Mouse (Mus musculus): Measurements from ENCODE around the gene Ubtd1. TPM values are rescaled to one million over a fixed set of nuclear protein-coding genes. Genes with fewer than 3 reads are reported as not detected.

Ubtd1 gene
- polyA plus RNA-seq, 1 experiment from 2014 or later = 8.5 TPM

GRCm38 (mm10) chr19:42011123-42011522 lies 29.6 kb downstream of the Ubtd1 start:
- Histone ChIP-seq H3K27me3 (ENCODE audit: control insufficient read depth, insufficient read depth, low read length) (no peaks in the 10 kb centered on the region), H3K9me3 (ENCODE audit: control insufficient read depth, low read length) (no peaks in the 10 kb centered on the region), H3K36me3 (ENCODE audit: control insufficient read depth, insufficient read depth, low read length) (no peaks in the 10 kb centered on the region), H3K4me2 (ENCODE audit: low read depth, low read length, severe bottlenecking) (no peak overlapping the region), H3K4me3 (ENCODE audit: low read depth, low read length) (no peak overlapping the region), H3K27ac (ENCODE audit: low read depth, low read length) (no peak overlapping the region), H3K9ac (ENCODE audit: low read length) (no peak overlapping the region), H3K4me1 (replicated peaks; ENCODE audit: control insufficient read depth, insufficient read depth, low read length) (no peaks in the 10 kb centered on the region)
- WGBS = 87% methylated on average over 7 of the region's 7 CpGs
- ATAC-seq (replicated peaks; ENCODE audit: low FRiP score) (no peak), DNase-seq (ENCODE audit: low spot score) (no peak)

- H3K4me1 ChIP-seq (replicated peaks; ENCODE audit: control insufficient read depth, insufficient read depth, low read length) = no peaks in the 10 kb centered on the region
These were observed 32.8 kb downstream of the Ubtd1 start for GRCm38 (mm10) chr19:42014231-42014825.

GRCm38 (mm10) chr19:42015001-42015400 lies 33.4 kb downstream of the Ubtd1 start:
- WGBS = 87% methylated on average over 6 of the region's 6 CpGs
- no peak for ATAC-seq (replicated peaks; ENCODE audit: low FRiP score)
- Histone ChIP-seq H3K4me1 (replicated peaks; ENCODE audit: control insufficient read depth, insufficient read depth, low read length) (no peaks in the 10 kb centered on the region), H3K36me3 (ENCODE audit: control insufficient read depth, insufficient read depth, low read length) (no peaks in the 10 kb centered on the region), H3K4me3 (ENCODE audit: low read depth, low read length) (no peak overlapping the region), H3K9me3 (ENCODE audit: control insufficient read depth, low read length) (no peaks in the 10 kb centered on the region), H3K9ac (ENCODE audit: low read length) (no peak overlapping the region), H3K27ac (ENCODE audit: low read depth, low read length) (no peak overlapping the region), H3K4me2 (ENCODE audit: low read depth, low read length, severe bottlenecking) (no peak overlapping the region), H3K27me3 (ENCODE audit: control insufficient read depth, insufficient read depth, low read length) (no peaks in the 10 kb centered on the region)
- no peak for DNase-seq (ENCODE audit: low spot score)

More at GRCm38 (mm10) chr19:42014231-42014825, 32.8 kb downstream of the Ubtd1 start:
- DNase-seq (ENCODE audit: low spot score) (no peak), ATAC-seq (replicated peaks; ENCODE audit: low FRiP score) (no peak)
- no peaks in the 10 kb centered on the region for H3K9me3 ChIP-seq (ENCODE audit: control insufficient read depth, low read length)
- H3K4me3 ChIP-seq (ENCODE audit: low read depth, low read length) = no peak overlapping the region
- H3K4me2 ChIP-seq (ENCODE audit: low read depth, low read length, severe bottlenecking) = no peak overlapping the region
- WGBS = 88% methylated on average over 3 of the region's 3 CpGs
- no peaks in the 10 kb centered on the region for H3K27me3 ChIP-seq (ENCODE audit: control insufficient read depth, insufficient read depth, low read length)
- no peak overlapping the region for H3K27ac ChIP-seq (ENCODE audit: low read depth, low read length)
- H3K36me3 ChIP-seq (ENCODE audit: control insufficient read depth, insufficient read depth, low read length) = no peaks in the 10 kb centered on the region
- H3K9ac ChIP-seq (ENCODE audit: low read length) = no peak overlapping the region

GRCm38 (mm10) chr19:42016251-42016650 lies 34.7 kb downstream of the Ubtd1 start:
- Histone ChIP-seq H3K4me3 (ENCODE audit: low read depth, low read length) (no peak overlapping the region), H3K9me3 (ENCODE audit: control insufficient read depth, low read length) (no peaks in the 10 kb centered on the region), H3K4me1 (replicated peaks; ENCODE audit: control insufficient read depth, insufficient read depth, low read length) (no peaks in the 10 kb centered on the region), H3K36me3 (ENCODE audit: control insufficient read depth, insufficient read depth, low read length) (no peaks in the 10 kb centered on the region), H3K27me3 (ENCODE audit: control insufficient read depth, insufficient read depth, low read length) (no peaks in the 10 kb centered on the region), H3K4me2 (ENCODE audit: low read depth, low read length, severe bottlenecking) (no peak overlapping the region), H3K9ac (ENCODE audit: low read length) (no peak overlapping the region), H3K27ac (ENCODE audit: low read depth, low read length) (no peak overlapping the region)
- ATAC-seq (replicated peaks; ENCODE audit: low FRiP score) (no peak), DNase-seq (ENCODE audit: low spot score) (no peak)
- WGBS = 73% methylated on average over 4 of the region's 4 CpGs

- no peak for DNase-seq (ENCODE audit: low spot score)
- no peak overlapping the region for H3K27ac ChIP-seq (ENCODE audit: low read depth, low read length)
- 56% methylated on average over 5 of the region's 5 CpGs for WGBS
These were observed 35.3 kb downstream of the Ubtd1 start for GRCm38 (mm10) chr19:42016840-42017239.

GRCm38 (mm10) chr19:42017399-42018247 lies 36.1 kb downstream of the Ubtd1 start:
- ATAC-seq (replicated peaks; ENCODE audit: low FRiP score) (no peak), DNase-seq (ENCODE audit: low spot score) (no peak)
- H3K4me1 ChIP-seq (replicated peaks; ENCODE audit: control insufficient read depth, insufficient read depth, low read length) = no peaks in the 10 kb centered on the region
- no peaks in the 10 kb centered on the region for H3K27me3 ChIP-seq (ENCODE audit: control insufficient read depth, insufficient read depth, low read length)
- H3K4me3 ChIP-seq (ENCODE audit: low read depth, low read length) = no peak overlapping the region
- H3K4me2 ChIP-seq (ENCODE audit: low read depth, low read length, severe bottlenecking) = no peak overlapping the region
- no peak overlapping the region for H3K9ac ChIP-seq (ENCODE audit: low read length)
- no peak overlapping the region for H3K27ac ChIP-seq (ENCODE audit: low read depth, low read length)
- 84% methylated on average over 8 of the region's 8 CpGs for WGBS
- no peaks in the 10 kb centered on the region for H3K9me3 ChIP-seq (ENCODE audit: control insufficient read depth, low read length)
- H3K36me3 ChIP-seq (ENCODE audit: control insufficient read depth, insufficient read depth, low read length) = no peaks in the 10 kb centered on the region

More at GRCm38 (mm10) chr19:42016840-42017239, 35.3 kb downstream of the Ubtd1 start:
- Histone ChIP-seq H3K9ac (ENCODE audit: low read length) (no peak overlapping the region), H3K4me3 (ENCODE audit: low read depth, low read length) (no peak overlapping the region), H3K36me3 (ENCODE audit: control insufficient read depth, insufficient read depth, low read length) (no peaks in the 10 kb centered on the region), H3K27me3 (ENCODE audit: control insufficient read depth, insufficient read depth, low read length) (no peaks in the 10 kb centered on the region), H3K4me1 (replicated peaks; ENCODE audit: control insufficient read depth, insufficient read depth, low read length) (no peaks in the 10 kb centered on the region), H3K4me2 (ENCODE audit: low read depth, low read length, severe bottlenecking) (no peak overlapping the region), H3K9me3 (ENCODE audit: control insufficient read depth, low read length) (no peaks in the 10 kb centered on the region)
- ATAC-seq (replicated peaks; ENCODE audit: low FRiP score) = no peak

- no peak for DNase-seq (ENCODE audit: low spot score)
- H3K27ac ChIP-seq (ENCODE audit: low read depth, low read length) = no peak overlapping the region
- ATAC-seq (replicated peaks; ENCODE audit: low FRiP score) = no peak
- no peak overlapping the region for H3K4me3 ChIP-seq (ENCODE audit: low read depth, low read length)
- H3K4me1 ChIP-seq (replicated peaks; ENCODE audit: control insufficient read depth, insufficient read depth, low read length) = no peaks in the 10 kb centered on the region
- H3K9me3 ChIP-seq (ENCODE audit: control insufficient read depth, low read length) = no peaks in the 10 kb centered on the region
- no peak overlapping the region for H3K9ac ChIP-seq (ENCODE audit: low read length)
- H3K27me3 ChIP-seq (ENCODE audit: control insufficient read depth, insufficient read depth, low read length) = no peaks in the 10 kb centered on the region
- no peak overlapping the region for H3K4me2 ChIP-seq (ENCODE audit: low read depth, low read length, severe bottlenecking)
- WGBS = 41% methylated on average over 4 of the region's 4 CpGs
- H3K36me3 ChIP-seq (ENCODE audit: control insufficient read depth, insufficient read depth, low read length) = no peaks in the 10 kb centered on the region
These were observed 37.5 kb downstream of the Ubtd1 start for GRCm38 (mm10) chr19:42019011-42019522.

- H3K4me3 ChIP-seq (ENCODE audit: low read depth, low read length) = no peak overlapping the region
- no peak overlapping the region for H3K4me2 ChIP-seq (ENCODE audit: low read depth, low read length, severe bottlenecking)
- no peak overlapping the region for H3K9ac ChIP-seq (ENCODE audit: low read length)
- WGBS = 78% methylated on average over 10 of the region's 10 CpGs
- no peaks in the 10 kb centered on the region for H3K9me3 ChIP-seq (ENCODE audit: control insufficient read depth, low read length)
- no peaks in the 10 kb centered on the region for H3K36me3 ChIP-seq (ENCODE audit: control insufficient read depth, insufficient read depth, low read length)
- no peaks in the 10 kb centered on the region for H3K4me1 ChIP-seq (replicated peaks; ENCODE audit: control insufficient read depth, insufficient read depth, low read length)
- no peaks in the 10 kb centered on the region for H3K27me3 ChIP-seq (ENCODE audit: control insufficient read depth, insufficient read depth, low read length)
- no peak overlapping the region for H3K27ac ChIP-seq (ENCODE audit: low read depth, low read length)
- ATAC-seq (replicated peaks; ENCODE audit: low FRiP score) (no peak), DNase-seq (ENCODE audit: low spot score) (no peak)
These were observed 40.3 kb downstream of the Ubtd1 start for GRCm38 (mm10) chr19:42021681-42022541.
